Mouse (Mus musculus): ENCODE results near the gene Psmb7.

Gene Psmb7

GRCm38 (mm10) chr2:38641761-38642160 is 2.1 kb downstream of the Psmb7 start:
- no peak for DNase-seq (ENCODE audit: low spot score in 2 of 2)

GRCm38 (mm10) chr2:38637716-38638267 is 6.1 kb downstream of the Psmb7 start:
- DNase-seq (ENCODE audit: low spot score in 2 of 2) = no peak

- DNase-seq (ENCODE audit: low spot score in 2 of 2) = no peak
Observed at GRCm38 (mm10) chr2:38630574-38630973, 13.3 kb downstream of the Psmb7 start.

- DNase-seq (ENCODE audit: low spot score in 2 of 2) = no peak
Observed at GRCm38 (mm10) chr2:38629451-38629850, 14.4 kb downstream of the Psmb7 start.

- no peak for DNase-seq (ENCODE audit: low spot score in 2 of 2)
Observed at GRCm38 (mm10) chr2:38628801-38629200, 15.1 kb downstream of the Psmb7 start.

- no peak for DNase-seq (ENCODE audit: low spot score in 2 of 2)
Observed at GRCm38 (mm10) chr2:38623821-38624590, 19.9 kb downstream of the Psmb7 start.

GRCm38 (mm10) chr2:38623411-38623810 is 20.5 kb downstream of the Psmb7 start:
- no peak for DNase-seq (ENCODE audit: low spot score in 2 of 2)

GRCm38 (mm10) chr2:38621610-38622021 is 22.3 kb downstream of the Psmb7 start:
- peak; percentile 25 to 28 for DNase-seq (ENCODE audit: low spot score in 2 of 2)

- no peak for DNase-seq (ENCODE audit: low spot score in 2 of 2)
Observed at GRCm38 (mm10) chr2:38621076-38621475, 22.8 kb downstream of the Psmb7 start.

- DNase-seq (ENCODE audit: low spot score in 2 of 2) = no peak
Observed at GRCm38 (mm10) chr2:38619777-38620176, 24.1 kb downstream of the Psmb7 start.

GRCm38 (mm10) chr2:38616956-38617872 is 26.7 kb downstream of the Psmb7 start:
- no peak for DNase-seq (ENCODE audit: low spot score in 2 of 2)

- DNase-seq (ENCODE audit: low spot score in 2 of 2) = no peak
Observed at GRCm38 (mm10) chr2:38616072-38616471, 27.8 kb downstream of the Psmb7 start.

GRCm38 (mm10) chr2:38614437-38614836 is 29.4 kb downstream of the Psmb7 start:
- no peak for DNase-seq (ENCODE audit: low spot score in 2 of 2)

- no peak for DNase-seq (ENCODE audit: low spot score in 2 of 2)
Observed at GRCm38 (mm10) chr2:38613576-38613975, 30.3 kb downstream of the Psmb7 start.

GRCm38 (mm10) chr2:38612596-38612995 is 31.3 kb downstream of the Psmb7 start:
- no peak for DNase-seq (ENCODE audit: low spot score in 2 of 2)

- DNase-seq (ENCODE audit: low spot score in 2 of 2) = no peak
Observed at GRCm38 (mm10) chr2:38610161-38610560, 33.7 kb downstream of the Psmb7 start.

GRCm38 (mm10) chr2:38609310-38609709 is 34.6 kb downstream of the Psmb7 start:
- no peak for DNase-seq (ENCODE audit: low spot score in 2 of 2)

GRCm38 (mm10) chr2:38608831-38609309 is 35.0 kb downstream of the Psmb7 start:
- DNase-seq (ENCODE audit: low spot score in 2 of 2) = no peak

GRCm38 (mm10) chr2:38607716-38608115 is 36.2 kb downstream of the Psmb7 start:
- no peak for DNase-seq (ENCODE audit: low spot score in 2 of 2)

- DNase-seq (ENCODE audit: low spot score in 2 of 2) = no peak
Observed at GRCm38 (mm10) chr2:38600842-38601241, 43.0 kb downstream of the Psmb7 start.

- DNase-seq (ENCODE audit: low spot score in 2 of 2) = no peak
Observed at GRCm38 (mm10) chr2:38598395-38598794, 45.5 kb downstream of the Psmb7 start.

GRCm38 (mm10) chr2:38597896-38598295 is 46.0 kb downstream of the Psmb7 start:
- no peak for DNase-seq (ENCODE audit: low spot score in 2 of 2)

Measured in right cerebral cortex, postnatal 36 days (tissue).